Mouse (Mus musculus) spleen, postnatal 4 days (tissue): Measurements from ENCODE around the gene Vps13c.

ENCODE experiments used
- DNase-seq, 2 experiments: peaks; one replicate each; pipeline ENCODE4 v3.0.0; 2022; ENCODE audit warnings: low spot score in 2 of 2

Vps13c gene

DNA sequence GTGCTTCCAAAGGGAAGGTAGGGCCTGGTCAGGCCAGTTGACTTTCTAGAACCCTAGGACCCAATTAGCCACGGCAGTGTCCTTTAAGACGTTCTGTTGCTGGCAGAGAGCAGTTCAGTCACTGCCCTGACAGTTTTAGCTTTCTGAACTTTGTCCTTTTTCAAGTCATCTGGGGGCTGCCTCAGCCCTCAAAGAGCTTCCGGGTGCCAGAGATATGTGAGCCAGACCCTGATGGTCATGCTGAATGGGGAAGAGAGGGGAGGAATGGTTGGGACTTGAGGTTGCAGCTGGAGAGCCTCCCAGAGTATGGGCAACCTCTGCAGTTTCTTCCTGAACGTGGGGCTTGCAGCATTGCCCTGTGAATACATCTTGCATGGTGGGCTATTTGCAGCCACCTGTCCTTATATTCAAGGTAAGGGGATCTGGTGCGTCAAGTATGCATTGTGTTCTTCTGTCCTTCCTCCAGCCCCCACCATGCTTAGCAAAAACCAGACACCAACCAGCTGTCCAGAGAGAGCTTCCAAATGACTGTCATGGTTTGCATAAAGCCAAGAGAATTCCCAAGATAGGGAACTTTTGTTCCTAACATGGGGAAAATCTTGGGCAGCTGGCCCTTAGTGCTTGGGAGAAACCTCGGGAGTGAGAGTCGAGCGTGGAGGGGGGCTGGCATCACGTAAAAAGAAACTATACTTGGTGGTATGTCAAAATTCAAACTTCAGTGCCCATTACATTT lies 182.3 kb downstream of the Vps13c start:
- no peak for DNase-seq

DNA sequence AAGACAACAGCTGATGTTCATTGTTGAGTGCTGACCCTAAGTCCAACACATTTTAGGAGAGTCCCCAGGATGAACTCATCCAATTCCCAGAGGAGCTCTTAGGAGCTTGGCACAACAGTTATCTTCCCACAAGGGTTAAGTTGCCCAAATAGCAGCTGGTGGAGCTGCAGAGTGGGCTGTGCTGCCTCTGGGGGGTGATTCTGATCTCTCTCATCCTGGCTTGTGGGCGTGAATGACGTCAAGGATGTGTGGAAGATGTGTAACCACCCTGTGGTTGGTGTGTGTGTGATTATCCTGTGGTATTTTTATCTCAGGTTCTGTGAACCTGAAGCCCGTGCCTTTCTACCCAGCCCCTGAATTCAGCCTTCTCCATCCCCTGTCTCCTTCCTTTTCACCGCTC lies 188.4 kb downstream of the Vps13c start:
- no peak for DNase-seq

DNA sequence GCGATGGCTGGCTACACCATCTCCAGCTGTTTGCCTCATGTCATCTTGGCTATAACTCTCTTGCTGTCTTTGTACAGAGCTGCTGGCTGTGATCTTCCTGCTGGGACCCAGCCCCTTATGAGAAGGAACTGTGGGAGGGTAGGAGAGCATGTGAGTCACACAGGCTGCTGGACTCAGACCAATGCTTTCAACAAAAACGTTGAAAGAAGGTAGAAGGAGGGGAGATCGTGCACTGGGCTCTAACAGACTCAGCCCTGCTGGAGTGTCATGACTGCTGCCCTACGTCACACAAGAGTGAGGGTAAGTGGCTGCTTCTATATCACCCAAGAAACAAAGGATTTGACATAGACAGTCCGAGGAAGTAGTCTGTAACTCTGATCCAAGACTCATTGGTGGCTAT lies 193.6 kb downstream of the Vps13c start:
- DNase-seq: no peak
